Mouse (Mus musculus) granulocyte monocyte progenitor cell, adult 5-6 weeks (primary cell): ENCODE results near the gene March10. TPM values are rescaled to one million over a fixed set of nuclear protein-coding genes. Genes with fewer than 3 reads are reported as not detected.
A peak's percentile ranks its signal among the peaks of the same experiment; 100 is the strongest.

Source experiments
- ATAC-seq: replicated peaks from 2 replicates; pipeline ENCODE4 v1.8.0; 2016; ENCODE audit warnings: mild to moderate bottlenecking, moderate TSS enrichment, inconsistent platforms; ENCODE audit not compliant: poor library complexity, severe bottlenecking
- total RNA-seq, 2 experiments: library from RNA; stranded (forward) in 1 of 2; stranded (reverse) in 1 of 2; fragments of 200-712, 200-1000 nt in 1 of 2; fragments of >200 nt in 1 of 2; fragmentation: Nextera tagmentation in 1 of 2; gene quantifications; 2 replicates each; pipeline ENCODE4 v1.2.3; 2014 to 2017

March10 gene
- total RNA-seq, 2 experiments from 2014 or later: not detected

DNA sequence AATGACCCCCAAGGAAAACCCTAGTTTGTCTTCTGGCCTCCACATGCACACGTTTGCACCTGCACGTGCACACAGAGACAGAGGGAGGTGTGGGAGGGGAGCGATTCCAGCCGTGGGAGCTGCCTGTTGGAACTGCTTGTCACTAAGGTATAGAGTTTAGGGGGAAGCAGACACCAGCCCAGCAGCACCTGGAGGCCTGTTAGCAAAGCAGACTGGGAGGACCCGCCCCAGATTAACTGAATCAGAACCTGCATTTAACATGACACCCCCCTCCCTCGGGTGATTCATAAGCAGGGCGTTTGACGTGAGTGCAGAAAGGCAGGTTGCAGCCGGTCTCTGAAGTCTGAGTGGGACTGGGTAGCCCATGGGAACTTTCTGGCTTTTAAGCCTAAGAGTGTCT lies 126.6 kb downstream of the March10 start:
- ATAC-seq: no peak

DNA sequence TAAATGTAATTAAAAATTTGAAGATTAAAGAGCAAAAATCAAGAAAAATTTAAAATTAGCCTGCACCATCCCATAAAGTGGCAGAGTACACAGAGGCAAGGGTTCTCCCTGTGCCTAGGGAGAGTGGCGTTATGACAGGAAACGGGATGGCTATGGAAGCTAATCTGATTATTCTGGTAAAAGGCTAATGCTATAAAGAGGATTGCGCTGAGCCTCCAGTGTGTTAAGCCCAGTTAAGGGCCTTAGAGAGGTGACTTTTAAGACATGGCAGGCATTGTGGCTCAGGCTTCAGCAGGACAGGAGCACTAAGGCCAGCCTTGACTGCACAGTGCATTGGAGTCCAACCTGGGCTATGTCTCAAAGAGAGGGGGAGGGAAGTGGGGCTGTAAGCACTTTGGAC lies 129.4 kb downstream of the March10 start:
- ATAC-seq: no peak

DNA sequence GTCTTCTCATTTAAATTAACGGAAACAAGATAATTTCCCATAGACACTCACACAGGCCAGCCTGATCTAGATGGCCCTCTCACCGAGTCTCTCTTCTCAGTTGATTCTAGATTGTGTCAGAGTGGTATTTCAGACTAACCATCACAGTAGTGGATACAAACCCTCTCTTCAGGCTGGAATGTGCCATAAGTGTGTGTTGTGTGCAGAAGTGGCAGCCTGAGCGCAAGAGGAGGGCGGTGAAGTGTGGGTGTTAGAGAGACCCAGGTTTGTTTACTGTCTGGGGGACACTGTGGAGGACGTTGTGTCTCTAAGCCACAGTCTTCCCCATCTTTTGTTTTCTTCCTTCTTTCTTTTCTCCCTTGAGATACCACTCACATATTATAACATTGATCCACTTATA lies 133.0 kb downstream of the March10 start:
- no peak for ATAC-seq

DNA sequence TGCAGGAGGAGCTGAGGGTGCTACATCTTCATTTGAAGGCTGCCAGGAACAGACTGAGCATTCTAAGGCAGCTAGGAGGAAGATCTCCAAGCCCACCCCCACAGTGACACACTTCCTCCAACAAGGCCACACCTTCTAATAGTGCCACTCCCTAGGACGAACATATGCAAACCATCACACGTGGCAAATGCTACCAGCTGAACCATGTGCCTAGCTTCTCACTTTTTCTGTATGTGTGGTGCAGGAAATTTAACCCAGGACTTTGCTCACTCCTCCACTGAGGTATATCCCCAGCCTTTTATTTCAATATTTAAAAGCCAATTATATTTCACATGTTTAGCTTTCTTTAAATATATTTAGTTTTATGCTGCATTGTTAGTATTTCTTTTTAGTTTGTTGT lies 135.4 kb downstream of the March10 start:
- no peak for ATAC-seq

DNA sequence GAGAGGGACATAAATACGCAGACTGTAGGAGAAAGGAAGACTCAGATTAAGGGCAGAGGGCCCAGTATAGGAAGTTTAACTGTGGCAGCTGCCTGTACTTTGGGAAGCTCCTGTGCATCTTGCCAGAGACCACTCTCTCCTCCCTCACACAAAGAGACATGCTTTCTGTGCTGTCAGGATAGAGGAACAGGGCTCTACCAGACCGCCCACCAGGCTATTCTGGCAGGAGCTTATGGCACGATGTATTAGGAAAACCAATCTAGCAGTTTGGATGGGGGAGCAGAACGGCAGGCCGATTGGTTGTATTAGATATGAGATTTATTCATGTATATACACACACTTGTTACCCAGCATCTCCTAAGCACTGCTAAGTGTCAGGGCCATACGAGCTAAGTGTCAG lies 138.8 kb downstream of the March10 start:
- ATAC-seq: no peak

DNA sequence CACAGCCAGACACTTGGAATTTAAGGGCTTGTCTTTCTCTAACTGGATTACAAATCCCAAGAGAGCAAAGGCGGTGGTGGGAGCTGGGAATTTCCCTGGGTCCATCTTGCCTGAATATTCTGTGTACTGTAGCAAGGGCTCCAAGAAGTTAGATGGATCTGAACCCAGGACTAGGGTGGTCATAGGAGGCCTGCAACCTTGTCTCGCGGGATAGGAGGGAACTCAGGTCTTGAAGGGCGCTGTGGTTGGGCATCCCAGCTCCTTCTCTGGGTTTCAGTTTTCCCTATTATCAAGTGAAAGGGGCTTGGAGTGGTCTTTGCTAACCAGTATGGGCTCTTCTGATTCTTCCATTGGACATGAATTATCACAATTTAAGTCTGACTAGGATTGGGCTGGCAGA lies 140.4 kb downstream of the March10 start:
- ATAC-seq: no peak

DNA sequence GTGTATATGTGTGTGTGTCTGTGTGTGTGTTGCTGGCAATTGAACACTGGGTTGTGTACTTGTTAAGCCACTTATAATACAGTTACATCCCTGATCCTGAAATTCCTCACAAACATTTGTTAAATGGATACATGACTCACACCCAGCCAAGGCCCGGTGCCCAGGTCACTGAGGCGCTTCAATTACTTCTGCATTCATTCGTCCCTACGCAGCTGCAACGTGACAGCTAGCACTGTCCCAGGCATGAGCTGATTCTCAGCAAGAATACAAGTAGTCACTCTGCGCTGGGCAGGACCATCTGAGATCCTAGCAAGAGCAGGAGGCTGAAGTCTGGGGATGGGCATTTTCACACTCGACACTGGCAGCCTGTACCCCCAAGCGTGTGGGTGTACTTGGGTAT lies 141.2 kb downstream of the March10 start:
- no peak for ATAC-seq

DNA sequence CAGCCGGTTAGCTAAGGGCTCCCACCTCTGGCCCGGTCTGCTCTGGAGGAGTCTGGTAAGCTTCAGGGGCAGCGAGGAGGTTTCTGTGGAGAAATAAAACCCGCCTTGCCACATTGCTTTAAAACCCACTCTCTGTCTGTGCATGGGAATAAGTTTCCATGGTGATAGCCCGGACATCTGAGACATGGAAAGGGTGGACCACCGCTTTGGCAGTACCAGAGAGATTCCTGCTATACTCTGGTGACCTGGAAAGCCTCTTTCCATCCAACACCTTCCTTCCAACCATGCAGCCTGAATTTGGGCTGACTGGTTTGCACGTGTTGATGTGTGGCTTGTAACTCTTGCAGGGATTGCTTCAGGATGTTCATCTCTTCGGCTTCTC lies 142.9 kb downstream of the March10 start:
- no peak for ATAC-seq

DNA sequence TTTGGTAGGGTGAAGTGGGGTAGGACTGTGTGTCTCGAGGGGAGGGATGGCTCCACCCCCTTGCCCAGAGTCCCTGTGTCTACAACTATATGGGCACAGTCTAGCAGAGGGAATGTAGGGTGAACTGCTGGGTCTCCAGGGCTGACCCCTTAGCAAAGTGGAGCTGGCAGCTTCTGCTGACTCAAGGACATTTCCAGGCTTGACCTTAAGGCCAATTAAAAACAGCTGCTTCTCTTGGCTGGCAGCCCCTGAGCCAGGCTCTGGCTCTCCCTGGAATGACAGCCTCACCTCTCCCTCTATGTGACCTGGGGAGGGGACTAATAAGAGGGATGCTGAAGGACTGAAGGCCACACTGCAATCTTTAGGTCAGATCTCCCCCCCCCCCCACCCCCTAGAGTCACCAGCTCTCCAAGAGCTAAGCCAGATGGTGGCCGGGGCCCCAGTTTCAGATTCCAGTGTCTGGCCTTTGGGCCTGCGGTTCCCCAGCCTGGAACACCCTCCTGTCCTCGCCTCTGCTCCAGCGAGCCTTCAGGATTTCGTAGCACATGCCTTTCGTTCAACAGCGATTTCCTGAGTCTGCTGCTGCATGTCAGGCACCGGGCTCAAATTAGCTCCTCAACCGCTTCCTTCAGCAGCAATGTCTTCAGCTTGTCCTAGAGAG lies 143.4 kb downstream of the March10 start:
- no peak for ATAC-seq

DNA sequence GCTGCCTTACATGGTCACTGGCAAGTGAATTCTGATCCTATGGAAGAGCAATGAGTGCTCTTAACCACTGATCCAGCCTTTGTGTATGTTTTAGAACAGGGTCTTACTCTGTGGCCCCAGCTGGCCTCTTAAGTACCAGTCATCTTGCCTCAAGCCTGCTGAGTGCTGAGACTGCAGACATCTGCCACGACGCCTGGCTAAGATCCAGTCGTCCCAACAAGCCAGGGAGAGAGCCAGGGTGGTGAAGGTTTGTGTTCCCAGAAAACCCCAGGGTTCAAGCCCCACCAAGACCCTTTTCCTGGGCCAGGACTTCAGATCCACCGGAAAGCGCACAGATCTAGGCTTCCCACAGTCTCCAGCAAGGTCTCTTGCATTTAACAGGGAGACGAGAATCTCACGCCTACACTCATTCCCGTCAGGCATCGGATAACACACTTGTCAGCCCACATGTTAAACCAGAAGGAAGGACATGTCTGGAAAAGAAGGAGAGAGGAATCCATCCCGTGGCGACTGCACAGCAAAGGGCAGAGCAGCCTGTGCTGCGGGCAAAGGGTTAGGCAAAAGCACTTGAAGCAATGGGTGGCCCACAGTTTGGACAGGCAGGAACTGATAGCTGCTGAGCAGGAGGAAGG lies 144.1 kb downstream of the March10 start:
- no peak; the same call in 1 of the 2 replicates for ATAC-seq

DNA sequence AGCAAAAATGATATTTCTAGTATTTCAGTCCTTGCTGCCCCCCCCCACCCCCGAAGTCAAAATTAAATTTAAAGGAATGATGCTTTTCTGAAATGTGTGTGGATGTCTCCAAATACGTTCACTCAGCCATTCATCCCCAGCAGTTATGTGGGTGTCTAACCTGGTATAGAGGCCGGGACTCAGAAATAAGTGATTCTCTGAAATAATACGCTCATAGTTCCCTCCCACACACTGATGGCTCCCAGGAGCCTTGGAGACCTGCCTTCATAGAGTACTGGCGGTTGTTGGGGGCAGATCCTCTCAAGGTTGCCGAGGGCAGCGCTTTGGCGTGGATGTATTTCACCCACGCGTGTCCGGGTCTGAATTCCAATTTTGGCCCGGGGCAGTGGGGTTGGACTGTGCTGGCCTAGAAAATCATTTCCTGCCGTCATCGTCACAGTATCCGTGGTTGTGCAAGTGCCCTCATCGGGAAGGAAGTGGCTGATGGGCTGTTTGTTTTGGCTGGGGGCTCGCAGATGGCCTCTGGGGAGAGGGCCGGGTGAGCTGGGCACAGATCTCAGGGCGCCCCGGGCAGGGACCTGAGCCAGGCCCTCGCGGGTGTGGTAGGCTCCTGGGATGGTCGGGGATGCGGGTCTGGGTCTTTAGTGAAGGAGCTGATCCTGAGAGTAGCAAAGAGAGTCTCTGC lies 145.1 kb downstream of the March10 start:
- ATAC-seq: peak; percentile 96

Other genes with a start within 250 kb of the March10 start
- gene Mrc2, start 164.1 kb downstream of the March10 start, total RNA-seq (2014; fragmentation: Nextera tagmentation): not detected in 2 replicates
- not detected in 2 replicates for gene Mrc2, start 164.1 kb downstream of the March10 start, total RNA-seq (2017)
- gene Tanc2, start 133.3 kb upstream of the March10 start, total RNA-seq (2014; fragmentation: Nextera tagmentation): 1.6 and 1.9 TPM in 2 replicates
- 0.52 and 1.2 TPM in 2 replicates for gene Tanc2, start 133.3 kb upstream of the March10 start, total RNA-seq (2017)